Mouse (Mus musculus) spleen, adult 18-20 months (tissue): Measurements from ENCODE around the gene Cmss1.
A peak's percentile ranks its signal among the peaks of the same experiment; 100 is the strongest.

Experiments
- DNase-seq, 2 experiments: peaks; one replicate each; pipeline ENCODE4 v3.0.0; 2022; ENCODE audit warnings: mixed read lengths in 2 of 2

The Cmss1 gene

GRCm38 (mm10) chr16:57606444-57607227, at the start of gene Cmss1:
Cmss1 (minus strand) TSS chr16:57606864.
- peak; percentile 69 to 82 for DNase-seq

- DNase-seq: no peak
Observed at GRCm38 (mm10) chr16:57649888-57650287, 43.2 kb upstream of the Cmss1 start.

GRCm38 (mm10) chr16:57641346-57641885, 34.8 kb upstream of the Cmss1 start:
- no peak for DNase-seq

GRCm38 (mm10) chr16:57634766-57635165, 28.1 kb upstream of the Cmss1 start:
- DNase-seq: no peak

GRCm38 (mm10) chr16:57634191-57634590, 27.5 kb upstream of the Cmss1 start:
- peak in 1 of 2 experiments; percentile 55 for DNase-seq

GRCm38 (mm10) chr16:57611768-57612167, 5.1 kb upstream of the Cmss1 start:
- peak in 1 of 2 experiments; percentile 18 for DNase-seq

GRCm38 (mm10) chr16:57601031-57601430, 5.6 kb downstream of the Cmss1 start:
- no peak for DNase-seq

- DNase-seq: no peak
Observed at GRCm38 (mm10) chr16:57597295-57597957, 9.2 kb downstream of the Cmss1 start.

GRCm38 (mm10) chr16:57593422-57594157, 13.1 kb downstream of the Cmss1 start:
- DNase-seq: no peak

GRCm38 (mm10) chr16:57585201-57585600, 21.5 kb downstream of the Cmss1 start:
- no peak for DNase-seq

GRCm38 (mm10) chr16:57582008-57582407, 24.7 kb downstream of the Cmss1 start:
- no peak for DNase-seq

GRCm38 (mm10) chr16:57580041-57580440, 26.6 kb downstream of the Cmss1 start:
- DNase-seq: no peak

- DNase-seq: no peak
Observed at GRCm38 (mm10) chr16:57577519-57577918, 29.1 kb downstream of the Cmss1 start.

- no peak for DNase-seq
Observed at GRCm38 (mm10) chr16:57575764-57576388, 30.8 kb downstream of the Cmss1 start.

GRCm38 (mm10) chr16:57573831-57574230, 32.8 kb downstream of the Cmss1 start:
- no peak for DNase-seq

- DNase-seq: no peak
Observed at GRCm38 (mm10) chr16:57570789-57571311, 35.8 kb downstream of the Cmss1 start.

GRCm38 (mm10) chr16:57568648-57569404, 37.8 kb downstream of the Cmss1 start:
- DNase-seq: no peak

GRCm38 (mm10) chr16:57566215-57566614, 40.4 kb downstream of the Cmss1 start:
- DNase-seq: no peak

GRCm38 (mm10) chr16:57564807-57565206, 41.9 kb downstream of the Cmss1 start:
- DNase-seq: no peak

GRCm38 (mm10) chr16:57563453-57563852, 43.2 kb downstream of the Cmss1 start:
- DNase-seq: no peak

- DNase-seq: no peak
Observed at GRCm38 (mm10) chr16:57560185-57560584, 46.5 kb downstream of the Cmss1 start.

- DNase-seq: no peak
Observed at GRCm38 (mm10) chr16:57558258-57558657, 48.4 kb downstream of the Cmss1 start.
